Mouse (Mus musculus) left cerebral cortex, postnatal 36 days (tissue): Measurements from ENCODE around the gene Kcnq5. TPM values are rescaled to one million over a fixed set of nuclear protein-coding genes. Genes with fewer than 3 reads are reported as not detected.

Source experiments
- DNase-seq, 2 experiments: peaks; one replicate each; pipeline ENCODE4 v3.0.0; 2021 to 2022; ENCODE audit warnings: low spot score in 2 of 2, mixed read lengths in 1 of 2
- intact Hi-C: fragments of 180-260 bp; cut with DNase I; formaldehyde crosslinking; loops from one replicate; pipeline ENCODE4 v1.15.1; 2025
- total RNA-seq, 2 experiments: library from RNA; stranded (reverse); gene quantifications; 2 replicates each; pipeline ENCODE4 v1.2.3; 2021

The Kcnq5 gene
- total RNA-seq, 2 experiments from 2014 or later, result 81.0 to 83.6 TPM

DNA sequence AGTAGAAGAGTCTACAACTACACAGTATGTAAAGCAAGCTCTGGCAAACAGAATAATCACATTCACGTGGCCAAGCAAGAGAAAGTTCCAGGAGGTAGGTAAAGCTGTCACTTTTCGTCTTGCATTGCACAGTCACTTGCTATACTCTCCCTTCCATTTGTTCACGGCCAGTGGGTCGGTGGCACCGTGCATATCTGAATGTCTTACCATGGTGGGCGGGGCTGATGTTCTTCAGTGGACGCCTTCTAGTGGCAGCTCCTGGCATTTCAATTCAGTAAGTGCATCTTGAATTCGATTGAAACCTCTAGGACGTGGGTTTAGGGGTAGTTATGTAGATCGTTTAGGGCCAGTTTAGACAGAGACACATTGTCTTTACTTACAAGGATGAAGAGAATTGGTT lies 439.7 kb downstream of the Kcnq5 start:
- no peak for DNase-seq
- intact Hi-C loops, result no loop called here

- DNase-seq, result no peak
Measured at GRCm38 (mm10) chr1:21521475-21521874, 440.3 kb downstream of the Kcnq5 start.

DNA sequence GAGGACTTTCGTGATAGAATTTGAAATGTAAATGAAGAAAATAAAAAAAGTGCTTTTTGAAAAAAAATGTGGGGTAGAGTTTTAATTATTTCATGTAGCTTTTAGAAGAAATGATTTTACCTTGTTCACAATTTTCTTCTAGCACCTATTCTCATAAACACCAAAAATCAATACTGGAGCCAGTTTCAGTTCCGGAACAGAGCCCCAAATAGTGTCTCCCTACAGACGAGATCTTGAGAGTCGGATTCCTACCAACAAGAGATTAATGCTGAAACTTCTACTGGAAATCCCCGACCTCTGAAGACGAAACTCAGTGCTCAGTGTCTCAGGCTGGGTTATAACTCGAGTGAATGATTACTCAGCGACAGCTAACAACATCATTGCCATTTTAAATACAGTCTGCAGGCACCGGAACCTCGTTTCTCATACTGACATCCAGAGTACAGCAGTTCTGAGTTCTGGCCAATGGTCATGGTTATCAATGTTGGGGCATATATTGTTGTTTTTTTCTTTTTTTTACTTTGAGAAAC lies 441.6 kb downstream of the Kcnq5 start:
- intact Hi-C loops, result no loop called here
- no peak for DNase-seq

More at GRCm38 (mm10) chr1:21521475-21521874, 440.3 kb downstream of the Kcnq5 start:
- intact Hi-C loops, result no loop called here

DNA sequence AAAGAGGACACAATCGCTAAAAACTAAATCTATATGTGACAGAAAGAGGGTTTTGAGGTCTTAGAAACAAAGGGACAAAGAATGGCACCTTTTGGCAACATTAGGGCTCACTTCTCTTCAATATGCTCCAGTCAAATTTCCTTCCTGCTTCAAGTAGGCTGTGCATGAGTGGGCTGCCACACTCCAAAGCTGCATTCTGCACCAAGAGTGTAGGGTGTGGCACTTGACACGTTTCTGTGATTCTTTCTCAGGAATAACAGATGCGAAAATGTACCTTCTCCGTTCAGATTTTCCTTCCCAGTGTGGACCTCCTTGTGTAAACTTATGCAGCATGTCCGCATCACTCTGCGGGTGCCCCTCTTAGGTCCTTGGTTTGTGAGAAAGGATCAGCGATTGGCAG lies 455.1 kb downstream of the Kcnq5 start:
- intact Hi-C loops, result no loop called here
- no peak for DNase-seq

DNA sequence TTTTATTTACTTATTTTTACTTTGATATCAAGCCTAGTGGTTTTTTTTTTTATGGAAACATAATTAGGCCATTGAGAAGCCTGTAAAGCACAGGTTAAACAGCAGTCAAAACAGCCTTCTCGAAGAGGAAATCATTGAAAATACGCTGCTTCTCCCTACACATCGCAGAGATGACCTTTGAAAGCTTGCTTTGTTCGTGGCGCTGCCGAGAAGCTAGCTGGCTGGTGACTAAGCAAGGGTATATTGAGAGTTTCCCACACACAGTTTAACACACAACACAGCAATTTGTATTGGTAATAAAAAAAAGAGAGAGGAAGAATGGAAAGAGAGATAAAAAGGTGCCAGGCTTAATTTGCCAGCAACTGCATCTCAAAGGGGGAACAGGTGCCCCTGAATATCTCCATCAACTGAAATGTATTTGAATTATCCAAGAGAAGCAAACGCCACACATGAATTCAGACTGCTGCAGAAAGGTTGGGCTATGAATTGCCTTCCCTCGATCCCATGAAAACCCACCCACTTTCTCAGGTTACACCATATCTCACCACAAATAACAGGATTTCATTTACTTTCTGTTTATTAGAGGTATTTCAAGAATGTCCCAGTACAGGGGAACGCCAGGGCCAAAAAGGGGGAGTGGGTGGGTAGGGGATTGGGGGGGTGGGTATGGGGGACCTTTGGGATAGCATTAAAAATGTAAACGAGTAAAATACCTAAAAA lies 461.8 kb downstream of the Kcnq5 start:
- intact Hi-C loops, result no loop called here
- DNase-seq, result no peak

GRCm38 (mm10) chr1:21496307-21496706 lies 465.4 kb downstream of the Kcnq5 start:
- intact Hi-C loops, result no loop called here
- DNase-seq, result no peak

GRCm38 (mm10) chr1:21488645-21489044 lies 473.1 kb downstream of the Kcnq5 start:
- DNase-seq, result no peak
- intact Hi-C loops, result no loop called here

DNA sequence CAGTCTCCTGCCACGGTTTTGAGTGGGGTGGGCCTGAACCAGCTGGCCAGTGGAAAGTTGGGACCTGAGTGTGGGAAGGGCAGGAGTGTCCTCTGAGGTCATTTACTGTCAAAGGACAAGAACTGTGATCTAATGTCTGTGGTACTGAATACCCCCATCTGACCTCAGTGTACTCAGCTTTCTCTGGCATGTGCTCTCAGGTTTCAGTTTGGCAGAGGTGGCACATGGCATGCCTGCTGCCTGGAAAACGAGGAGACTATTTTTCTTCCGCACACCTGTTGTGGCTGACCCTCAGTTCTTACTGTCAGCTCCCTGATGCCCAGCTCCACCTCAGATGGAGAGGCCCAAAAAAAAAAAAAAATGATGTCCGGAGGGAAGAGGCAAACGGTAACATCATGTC lies 475.5 kb downstream of the Kcnq5 start:
- intact Hi-C loops, result no loop called here
- DNase-seq, result no peak

DNA sequence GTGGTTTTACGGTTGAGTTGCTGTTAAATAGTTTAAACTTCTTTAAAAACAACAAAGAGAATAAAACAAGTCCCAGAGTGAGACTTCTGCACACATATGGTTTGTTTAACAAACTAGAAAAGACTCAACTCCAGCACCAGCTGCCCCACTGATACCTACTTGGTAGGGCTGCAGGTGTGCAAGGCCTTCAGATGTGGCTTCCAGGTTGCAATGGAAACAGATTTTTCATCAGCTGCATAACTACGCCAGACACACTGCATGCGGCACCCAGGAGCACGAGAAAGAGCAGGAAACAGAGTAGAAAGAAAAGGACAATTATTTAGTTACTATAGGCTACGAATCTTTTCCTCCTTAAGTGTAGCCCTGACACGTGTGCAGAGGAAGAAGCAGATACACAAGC lies 492.4 kb downstream of the Kcnq5 start:
- no peak for DNase-seq
- intact Hi-C loops, result no loop called here

GRCm38 (mm10) chr1:21466431-21466830 lies 495.3 kb downstream of the Kcnq5 start:
- peak; percentile 22 to 27 for DNase-seq

GRCm38 (mm10) chr1:21460941-21461689 lies 500.6 kb downstream of the Kcnq5 start:
- intact Hi-C loops, result loop anchor here (2.0 kb wide), 1 partner anchor 506 kb away; no protein-coding TSS in a partner anchor

More at GRCm38 (mm10) chr1:21466431-21466830, 495.3 kb downstream of the Kcnq5 start:
- intact Hi-C loops, result no loop called here

GRCm38 (mm10) chr1:21458581-21458980 lies 503.2 kb downstream of the Kcnq5 start:
- DNase-seq, result no peak
- intact Hi-C loops, result no loop called here

More at GRCm38 (mm10) chr1:21460941-21461689, 500.6 kb downstream of the Kcnq5 start:
- DNase-seq, result peak; percentile 40 to 49

DNA sequence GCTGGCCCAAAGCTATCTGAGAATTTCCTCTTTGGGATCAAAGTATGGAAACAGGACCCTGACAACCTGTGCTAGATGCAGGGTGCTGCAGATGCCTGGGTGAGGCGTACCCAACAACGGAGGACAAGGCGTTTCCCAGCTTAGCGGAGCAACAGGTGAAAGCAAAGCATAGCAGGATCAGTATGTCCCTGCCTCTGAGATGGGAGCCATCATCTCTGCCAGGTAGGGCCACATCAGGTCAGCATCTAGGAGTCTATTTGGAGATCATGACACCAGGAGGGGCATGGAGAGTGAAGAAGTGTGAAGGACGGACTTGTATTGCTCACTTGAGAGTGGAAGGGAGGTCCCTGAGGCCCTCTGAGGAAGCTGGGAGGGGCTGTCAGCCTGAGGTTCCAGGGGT lies 505.8 kb downstream of the Kcnq5 start:
- intact Hi-C loops, result no loop called here
- DNase-seq, result no peak

- intact Hi-C loops, result no loop called here
Measured at GRCm38 (mm10) chr1:21448227-21448626, 513.5 kb downstream of the Kcnq5 start.

GRCm38 (mm10) chr1:21436753-21437152 lies 525.0 kb downstream of the Kcnq5 start:
- no peak for DNase-seq
- intact Hi-C loops, result no loop called here

More at GRCm38 (mm10) chr1:21448227-21448626, 513.5 kb downstream of the Kcnq5 start:
- DNase-seq, result no peak

DNA sequence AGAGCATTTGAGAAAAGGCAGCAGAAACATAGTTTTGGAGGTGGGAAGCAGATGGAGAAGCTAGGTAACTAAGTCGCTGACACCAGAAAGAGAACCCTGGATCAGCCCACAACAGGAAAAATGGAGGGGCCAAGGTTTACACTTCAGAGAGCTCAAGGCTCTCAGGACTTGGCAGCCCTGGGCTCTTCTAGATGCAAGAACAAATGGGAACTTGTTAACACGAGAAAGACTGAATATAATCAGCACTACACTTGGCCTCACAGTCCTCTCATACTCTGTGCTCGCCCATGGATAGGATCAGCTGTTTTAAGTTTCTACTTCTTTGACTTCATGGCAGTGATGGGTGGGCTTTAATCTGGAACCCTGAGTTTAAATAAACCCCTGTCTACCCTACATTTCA lies 526.9 kb downstream of the Kcnq5 start:
- intact Hi-C loops, result no loop called here
- DNase-seq, result no peak

GRCm38 (mm10) chr1:21431666-21432065 lies 530.1 kb downstream of the Kcnq5 start:
- DNase-seq, result no peak
- intact Hi-C loops, result no loop called here

- intact Hi-C loops, result no loop called here
- no peak for DNase-seq
Measured at GRCm38 (mm10) chr1:21428079-21428478, 533.7 kb downstream of the Kcnq5 start.

- intact Hi-C loops, result no loop called here
- DNase-seq, result no peak
Measured at GRCm38 (mm10) chr1:21425654-21426053, 536.1 kb downstream of the Kcnq5 start.

DNA sequence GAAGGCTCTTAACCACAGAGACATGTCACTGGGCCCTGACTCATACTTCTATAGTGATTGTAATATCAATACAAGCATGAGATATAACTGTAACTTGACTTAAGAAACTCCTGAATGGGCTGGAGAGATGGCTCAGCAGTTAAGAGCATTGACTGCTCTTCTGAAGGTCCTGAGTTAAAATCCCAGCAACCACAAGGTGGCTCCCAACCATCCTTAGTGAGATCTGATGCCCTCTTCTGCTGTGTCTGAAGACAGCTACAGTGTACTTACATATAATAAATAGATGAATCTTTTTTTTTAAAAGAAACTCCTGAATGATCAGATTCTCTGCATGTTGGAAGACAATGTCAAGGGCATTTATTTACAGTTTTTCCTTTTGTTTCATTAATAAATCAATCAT lies 542.4 kb downstream of the Kcnq5 start:
- intact Hi-C loops, result loop anchor here (10.0 kb wide), 1 partner anchor 265 kb away; no protein-coding TSS in a partner anchor
- no peak for DNase-seq

DNA sequence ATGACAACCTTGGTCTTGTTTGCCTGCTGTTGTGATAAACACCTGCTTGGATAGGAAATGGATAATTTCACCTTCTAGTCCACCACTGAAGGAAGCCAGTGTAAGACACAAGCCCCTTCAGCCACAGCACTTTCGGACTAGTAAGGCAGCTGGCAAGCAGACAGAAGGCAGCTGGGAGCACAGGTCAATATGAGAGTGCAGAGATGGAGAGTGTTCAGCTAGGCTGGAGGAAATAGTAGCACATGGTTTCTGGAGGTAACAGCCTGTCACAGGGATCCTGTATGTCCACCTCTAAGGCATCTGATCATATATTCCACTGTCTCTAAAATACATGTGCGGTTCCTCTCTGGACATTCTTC lies 549.6 kb downstream of the Kcnq5 start:
- no peak for DNase-seq
- intact Hi-C loops, result loop anchor here (10.0 kb wide), 1 partner anchor 273 kb away; no protein-coding TSS in a partner anchor
